Mouse (Mus musculus): Measurements from ENCODE around the gene Bri3. TPM values are rescaled to one million over a fixed set of nuclear protein-coding genes. Genes with fewer than 3 reads are reported as not detected.
"Not testable (repeated sequence)": the region's sequence is repeated elsewhere in the genome, so short reads cannot be mapped to it uniquely, and the experiment has no call there.

Bri3 gene
- polyA plus RNA-seq, 1 experiment from 2014 or later = 111 TPM

DNA sequence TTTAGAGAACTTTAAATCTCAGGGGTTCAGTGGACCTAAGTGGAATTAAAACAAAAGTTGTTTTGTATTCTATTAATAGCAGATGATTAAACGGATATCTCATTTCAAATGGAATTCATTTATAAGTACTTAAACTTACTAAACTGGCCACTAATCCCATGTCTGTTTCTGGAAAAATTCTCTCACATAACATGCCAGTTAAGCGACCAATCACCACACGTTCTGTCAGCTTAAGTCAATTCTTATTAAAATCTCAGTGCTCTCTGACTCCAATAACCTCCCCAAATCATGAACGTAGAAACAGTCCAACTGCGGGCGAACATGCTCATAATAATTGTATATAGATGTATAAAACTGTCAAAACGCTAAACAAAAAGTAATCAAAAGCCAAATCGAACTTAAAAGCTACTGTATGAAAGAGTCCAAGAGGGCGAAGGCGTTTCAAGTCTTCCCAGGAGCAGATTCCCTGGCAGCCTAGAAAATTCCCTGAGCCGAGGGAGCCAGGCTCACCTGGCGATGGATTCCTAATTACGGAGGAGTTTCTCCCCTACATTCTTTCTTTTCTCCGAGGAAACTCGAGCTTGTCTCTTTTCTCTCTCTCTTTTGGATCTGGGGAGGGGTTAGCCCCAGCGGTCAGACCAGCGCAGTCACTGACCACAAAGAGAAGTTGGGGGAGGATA is 112.7 kb downstream of the Bri3 start:
- Histone ChIP-seq H3K36me3 (no peaks in the 10 kb centered on the region), H3K9me3 (no peaks in the 10 kb centered on the region), H3K4me1 (peaks cover 17% of the 10 kb centered on the region), H3K4me3 (peak overlapping the region; percentile 41), H3K9ac (replicated peaks) (no peak overlapping the region), H3K27me3 (peaks cover 28% of the 10 kb centered on the region), H3K4me2 (replicated peaks) (peak overlapping the region; percentile 80), H3K27ac (replicated peaks) (no peak overlapping the region)
- ATAC-seq (replicated peaks) = no peak
- 7% methylated on average over 17 of the region's 17 CpGs for WGBS

DNA sequence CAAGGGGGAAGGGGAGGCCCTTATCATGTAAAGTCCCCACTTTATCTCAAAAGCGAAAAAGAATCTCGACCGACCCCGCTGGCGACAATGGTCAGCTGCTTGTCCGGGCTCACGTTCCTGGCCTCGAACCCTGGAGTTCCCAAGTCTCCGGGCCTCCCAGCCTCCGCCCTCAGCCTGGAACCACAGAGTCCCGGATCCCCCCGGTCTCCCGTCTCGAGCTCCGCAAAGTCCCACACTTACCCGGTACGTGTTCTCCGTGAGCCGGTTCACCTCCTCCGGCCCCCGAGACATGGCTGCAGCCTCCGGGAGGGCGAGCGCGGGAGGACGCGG is 113.3 kb downstream of the Bri3 start:
- Histone ChIP-seq H3K4me2 (replicated peaks) (peak overlapping the region; percentile 80), H3K27me3 (peaks cover 28% of the 10 kb centered on the region), H3K36me3 (no peaks in the 10 kb centered on the region), H3K9me3 (no peaks in the 10 kb centered on the region), H3K4me1 (peaks cover 17% of the 10 kb centered on the region), H3K27ac (replicated peaks) (no peak overlapping the region), H3K4me3 (peak overlapping the region; percentile 41), H3K9ac (replicated peaks) (no peak overlapping the region)
- no peak for ATAC-seq (replicated peaks)
- under 1% methylated on average over 27 of the region's 27 CpGs for WGBS

DNA sequence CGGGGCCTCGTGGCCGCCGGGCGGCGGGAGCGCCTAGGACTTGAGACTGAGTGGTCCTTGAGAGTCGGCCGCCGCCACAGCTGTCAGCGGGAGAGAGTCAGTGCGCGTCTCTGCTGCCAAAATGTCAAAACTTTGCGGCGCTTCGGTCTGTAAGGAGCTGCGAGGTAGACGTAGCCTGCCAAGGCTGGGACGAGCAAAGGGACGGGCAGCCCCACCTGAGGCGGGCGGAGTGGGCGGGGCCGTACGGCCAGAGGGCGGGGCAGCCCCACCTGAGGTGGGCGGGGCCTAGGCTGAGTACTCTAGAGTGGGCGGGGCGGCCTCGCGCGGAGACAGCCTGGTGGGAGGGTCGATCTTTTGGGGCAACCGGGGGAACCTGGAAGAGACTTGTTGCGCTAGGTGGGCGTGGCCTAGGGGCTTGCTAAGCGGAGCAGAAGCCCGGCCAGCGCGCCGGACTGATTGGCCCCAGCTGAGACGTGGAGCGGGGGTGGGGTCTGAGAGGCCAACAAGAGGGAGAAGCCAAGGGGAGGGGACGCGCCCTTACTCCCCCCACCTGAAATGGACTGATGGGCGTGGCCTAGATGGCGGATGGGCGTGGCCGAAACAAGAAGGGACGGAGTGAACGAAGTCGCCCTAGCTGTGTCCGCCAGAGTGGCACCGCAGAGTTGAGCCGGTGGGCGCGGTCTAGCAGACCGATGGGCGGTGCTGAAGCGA is 113.8 kb downstream of the Bri3 start, which contains the start of gene Baiap2l1:
TSS of gene Baiap2l1 (minus strand) at position 232 of the 711 bp plus-strand sequence.
- Histone ChIP-seq H3K4me3 (peak within 1 kb of the TSS; percentile 41), H3K27ac (replicated peaks) (no peak within 1 kb of the TSS), H3K27me3 (peaks cover 28% of the 10 kb centered on the region), H3K36me3 (no peaks in the 10 kb centered on the region), H3K9ac (replicated peaks) (no peak within 1 kb of the TSS), H3K4me1 (peaks cover 17% of the 10 kb centered on the region), H3K9me3 (no peaks in the 10 kb centered on the region), H3K4me2 (replicated peaks) (peak within 1 kb of the TSS; percentile 80)
- under 1% methylated on average over 57 of the region's 60 CpGs for whole genome bisulfite sequencing
- ATAC-seq (replicated peaks) = peak; percentile 92

DNA sequence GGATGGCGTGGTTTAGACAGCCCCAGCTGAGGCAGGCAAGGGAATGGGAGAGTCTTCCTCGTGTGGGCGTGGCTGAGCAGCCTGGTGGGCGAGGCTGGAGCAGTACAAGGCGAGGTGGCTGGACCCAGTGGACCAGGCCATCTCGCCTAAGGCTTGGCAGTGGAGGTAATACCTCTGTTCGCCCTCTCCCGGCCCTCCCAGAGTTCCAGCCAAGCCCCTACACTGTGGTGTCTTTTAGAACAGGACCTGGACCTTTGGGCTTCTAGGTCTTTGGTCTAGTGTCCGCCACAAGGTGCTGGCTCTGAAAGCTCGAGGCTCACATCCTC is 114.3 kb downstream of the Bri3 start:
- Histone ChIP-seq H3K9me3 (no peaks in the 10 kb centered on the region), H3K4me2 (replicated peaks) (peak overlapping the region; percentile 80), H3K27ac (replicated peaks) (no peak overlapping the region), H3K27me3 (peaks cover 28% of the 10 kb centered on the region), H3K4me3 (peak overlapping the region; percentile 41), H3K4me1 (peaks cover 17% of the 10 kb centered on the region), H3K36me3 (no peaks in the 10 kb centered on the region), H3K9ac (replicated peaks) (no peak overlapping the region)
- ATAC-seq (replicated peaks) = no peak; the same call in 1 of the 2 replicates
- WGBS = 7% methylated on average over 10 of the region's 10 CpGs

DNA sequence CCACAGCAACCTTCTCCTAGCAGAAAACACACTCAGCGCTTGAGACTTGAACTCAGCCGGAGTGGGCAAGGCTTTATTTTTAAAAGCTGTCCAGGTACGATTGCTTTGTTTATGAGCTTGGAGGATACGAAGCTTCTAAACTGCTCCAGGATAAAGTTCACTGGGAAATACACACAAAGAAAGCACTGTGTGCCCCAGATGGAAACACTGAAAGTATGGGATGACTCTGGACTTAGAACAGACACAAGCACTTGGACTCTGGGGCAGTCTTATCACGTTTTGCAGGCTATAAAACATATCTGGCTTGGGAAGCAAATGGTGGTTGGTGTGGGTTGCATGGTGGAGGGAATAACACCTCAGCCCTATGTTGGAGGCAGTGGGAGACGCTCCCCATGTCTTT is 115.6 kb downstream of the Bri3 start:
- WGBS = 90% methylated on average over 6 of the region's 6 CpGs
- Histone ChIP-seq H3K9ac (replicated peaks) (no peak overlapping the region), H3K27ac (replicated peaks) (no peak overlapping the region)

DNA sequence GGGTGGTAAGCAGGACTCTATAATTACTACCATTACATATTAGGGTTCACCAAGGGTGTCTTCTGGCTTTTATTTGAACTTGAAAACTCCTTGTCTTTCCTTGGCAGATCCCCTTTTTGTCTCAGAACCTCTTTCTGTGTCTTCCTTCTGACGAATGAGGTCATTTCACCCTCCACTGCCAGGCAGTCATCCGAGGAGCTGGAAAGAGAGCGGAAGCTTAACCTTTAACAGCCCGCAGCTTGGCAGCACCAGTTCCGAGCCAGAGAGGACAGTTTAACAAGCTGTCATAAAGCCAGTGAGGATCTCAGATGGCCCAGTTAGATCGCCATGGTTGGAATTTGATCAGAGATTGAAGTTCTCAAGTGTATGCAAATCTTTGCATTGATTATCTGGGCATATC is 116.1 kb downstream of the Bri3 start:
- H3K36me3 ChIP-seq = no peaks in the 10 kb centered on the region

More for the DNA sequence above, 115.6 kb downstream of the Bri3 start:
- Histone ChIP-seq H3K4me2 (replicated peaks) (no peak overlapping the region), H3K9me3 (no peaks in the 10 kb centered on the region), H3K36me3 (no peaks in the 10 kb centered on the region), H3K4me1 (peaks cover 17% of the 10 kb centered on the region), H3K27me3 (peaks cover 28% of the 10 kb centered on the region), H3K4me3 (no peak overlapping the region)
- no peak for ATAC-seq (replicated peaks)

DNA sequence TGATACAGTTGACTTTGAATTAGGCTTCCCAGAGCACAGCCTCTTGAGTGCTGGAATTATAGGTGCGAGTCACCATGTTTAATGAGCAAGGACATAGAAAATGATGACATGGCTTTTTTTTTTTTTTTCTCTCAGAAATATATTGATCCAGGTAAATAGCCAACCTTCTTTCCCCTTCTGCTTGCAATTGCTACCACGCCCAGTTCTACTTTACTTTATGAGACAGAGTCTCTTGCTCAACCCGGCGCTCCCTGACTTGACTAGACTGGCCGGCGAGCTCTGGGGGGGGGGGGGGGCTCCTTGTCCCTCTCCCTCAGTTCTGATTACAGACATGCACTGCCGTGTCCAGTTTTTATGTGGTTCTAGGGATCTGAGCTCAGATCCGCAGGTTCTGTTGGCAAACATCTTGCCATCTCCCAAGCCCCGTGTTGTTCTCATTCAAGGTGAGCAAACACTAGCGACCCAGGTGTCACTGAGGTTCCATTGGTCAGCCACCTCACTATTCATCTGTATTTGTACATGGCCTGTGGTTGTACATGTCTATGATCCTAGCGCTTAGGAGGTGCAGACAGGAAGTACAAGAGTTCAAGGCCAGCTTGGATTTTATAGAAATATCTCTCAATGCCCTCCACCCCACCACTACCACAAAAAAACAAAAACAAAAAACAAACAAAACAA is 120.6 kb downstream of the Bri3 start:
- WGBS = 94% methylated on average over 11 of the region's 11 CpGs

More for the DNA sequence above, 116.1 kb downstream of the Bri3 start:
- Histone ChIP-seq H3K4me2 (replicated peaks) (no peak overlapping the region), H3K9me3 (no peaks in the 10 kb centered on the region), H3K27ac (replicated peaks) (no peak overlapping the region), H3K4me1 (peaks cover 17% of the 10 kb centered on the region), H3K9ac (replicated peaks) (no peak overlapping the region), H3K27me3 (peaks cover 28% of the 10 kb centered on the region), H3K4me3 (no peak overlapping the region)
- ATAC-seq (replicated peaks) = no peak
- WGBS = 62% methylated on average over 6 of the region's 6 CpGs

DNA sequence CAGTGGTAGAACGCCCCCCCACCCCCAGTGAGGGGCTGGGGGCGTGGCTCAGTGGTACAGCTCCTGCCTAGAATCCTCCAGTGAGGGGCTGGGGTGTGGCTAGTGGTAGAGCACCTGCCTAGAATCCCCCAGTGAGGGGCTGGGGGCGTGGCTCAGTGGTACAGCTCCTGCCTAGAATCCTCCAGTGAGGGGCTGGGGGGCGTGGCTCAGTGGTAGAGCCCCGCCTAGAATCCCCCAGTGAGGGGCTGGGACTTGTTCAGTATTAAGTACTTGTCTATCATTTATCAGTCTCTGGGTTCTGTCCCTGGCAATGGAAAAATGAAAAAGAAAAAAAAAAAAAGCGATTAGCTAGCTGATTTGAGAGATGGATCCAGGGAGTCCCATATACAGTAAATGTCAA is 122.3 kb downstream of the Bri3 start:
- WGBS = 68% methylated on average over 6 of the region's 6 CpGs
- H3K4me3 ChIP-seq; ATAC-seq (replicated peaks): not testable (repeated sequence)

More for the DNA sequence above, 120.6 kb downstream of the Bri3 start:
- no peak overlapping the region for H3K9ac ChIP-seq (replicated peaks)
- H3K9me3 ChIP-seq = no peaks in the 10 kb centered on the region
- no peaks in the 10 kb centered on the region for H3K4me1 ChIP-seq
- H3K27ac ChIP-seq (replicated peaks) = no peak overlapping the region
- no peak overlapping the region for H3K4me2 ChIP-seq (replicated peaks)
- no peak for ATAC-seq (replicated peaks)
- no peak overlapping the region for H3K4me3 ChIP-seq
- H3K36me3 ChIP-seq = no peaks in the 10 kb centered on the region
- no peaks in the 10 kb centered on the region for H3K27me3 ChIP-seq

DNA sequence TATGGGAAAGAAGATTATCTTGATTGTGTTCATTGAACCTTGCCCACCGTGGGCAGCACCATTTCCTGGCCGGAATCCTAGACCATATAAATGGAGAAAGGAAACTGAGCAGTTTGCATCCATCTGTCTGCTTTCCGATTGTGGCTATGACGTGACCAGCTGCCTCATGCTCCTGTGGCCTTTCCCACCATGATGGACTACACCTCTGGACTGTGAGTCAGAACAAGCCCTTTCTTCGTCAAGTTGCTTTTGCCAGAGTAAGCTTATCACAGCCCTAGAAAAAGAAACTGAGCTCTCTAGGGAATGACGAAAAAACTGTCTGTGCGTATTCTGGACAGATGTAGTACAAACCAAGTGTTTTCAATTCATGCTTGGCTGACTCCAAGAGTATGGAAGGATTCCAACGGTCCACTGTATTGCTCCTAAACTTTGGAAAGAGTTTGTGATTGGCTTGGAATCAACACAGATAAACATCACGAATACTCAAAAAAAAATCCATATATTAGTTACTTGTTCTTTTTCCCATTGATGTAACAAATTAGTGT is 124.5 kb downstream of the Bri3 start:
- H3K27ac ChIP-seq (replicated peaks) = no peak overlapping the region
- WGBS = 87% methylated on average over 9 of the region's 9 CpGs
- no peaks in the 10 kb centered on the region for H3K36me3 ChIP-seq
- no peak for ATAC-seq (replicated peaks)
- H3K4me2 ChIP-seq (replicated peaks) = no peak overlapping the region
- no peaks in the 10 kb centered on the region for H3K4me1 ChIP-seq
- no peaks in the 10 kb centered on the region for H3K27me3 ChIP-seq
- no peak overlapping the region for H3K9ac ChIP-seq (replicated peaks)
- H3K4me3 ChIP-seq = no peak overlapping the region
- no peaks in the 10 kb centered on the region for H3K9me3 ChIP-seq

More for the DNA sequence above, 122.3 kb downstream of the Bri3 start:
- H3K36me3 ChIP-seq; H3K27ac ChIP-seq (replicated peaks); H3K4me1 ChIP-seq; H3K4me2 ChIP-seq (replicated peaks); H3K9me3 ChIP-seq; H3K27me3 ChIP-seq; H3K9ac ChIP-seq (replicated peaks): not testable (repeated sequence)

DNA sequence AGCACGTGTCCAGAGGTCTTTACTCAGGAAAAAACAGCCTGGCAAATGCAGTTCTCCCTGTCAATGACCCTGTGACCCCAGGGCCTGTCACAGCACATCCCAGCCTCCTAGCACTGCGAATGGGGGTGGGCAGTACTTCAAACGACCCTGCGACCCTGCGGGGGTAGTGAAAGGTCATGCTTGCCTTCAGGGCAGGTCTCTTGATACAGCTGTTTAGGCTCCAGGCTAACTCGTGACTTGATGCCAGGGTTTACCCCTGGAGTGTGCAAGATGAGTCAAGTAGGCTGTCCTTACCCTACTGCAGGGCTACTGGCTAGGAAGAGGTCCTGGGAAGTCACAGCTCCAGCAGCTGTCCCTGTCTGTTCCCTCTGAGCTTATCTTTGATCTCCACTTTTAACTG is 126.7 kb downstream of the Bri3 start:
- Histone ChIP-seq H3K9ac (replicated peaks) (no peak overlapping the region), H3K9me3 (no peaks in the 10 kb centered on the region), H3K27ac (replicated peaks) (no peak overlapping the region), H3K27me3 (no peaks in the 10 kb centered on the region), H3K36me3 (no peaks in the 10 kb centered on the region), H3K4me1 (no peaks in the 10 kb centered on the region), H3K4me3 (no peak overlapping the region), H3K4me2 (replicated peaks) (no peak overlapping the region)
- WGBS = 11% methylated on average over 6 of the region's 6 CpGs
- ATAC-seq (replicated peaks) = no peak

DNA sequence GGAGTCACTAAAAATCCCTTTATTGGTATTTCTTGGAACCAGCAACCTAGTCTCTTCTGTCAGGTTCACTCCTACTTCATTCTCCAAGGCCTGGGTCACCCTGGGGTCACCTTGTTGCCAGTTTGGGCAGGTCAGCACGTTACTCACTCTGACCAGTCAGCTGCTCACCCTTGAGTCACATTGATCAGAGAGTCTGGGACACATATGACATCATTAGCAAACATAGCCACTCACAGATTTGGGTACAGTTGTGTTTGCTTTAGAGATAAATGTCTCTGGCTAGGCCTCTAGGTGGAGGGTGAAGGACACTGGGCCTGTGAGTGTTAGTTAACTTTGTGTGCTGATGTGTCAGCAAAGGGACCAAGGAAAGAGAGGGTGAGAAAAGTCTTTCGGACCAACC is 127.9 kb downstream of the Bri3 start:
- no peak for ATAC-seq (replicated peaks)
- Histone ChIP-seq H3K9ac (replicated peaks) (no peak overlapping the region), H3K27me3 (no peaks in the 10 kb centered on the region), H3K4me3 (no peak overlapping the region), H3K4me1 (no peaks in the 10 kb centered on the region), H3K9me3 (no peaks in the 10 kb centered on the region), H3K36me3 (no peaks in the 10 kb centered on the region), H3K4me2 (replicated peaks) (no peak overlapping the region), H3K27ac (replicated peaks) (no peak overlapping the region)
- 67% methylated on average over 2 of the region's 2 CpGs for WGBS

DNA sequence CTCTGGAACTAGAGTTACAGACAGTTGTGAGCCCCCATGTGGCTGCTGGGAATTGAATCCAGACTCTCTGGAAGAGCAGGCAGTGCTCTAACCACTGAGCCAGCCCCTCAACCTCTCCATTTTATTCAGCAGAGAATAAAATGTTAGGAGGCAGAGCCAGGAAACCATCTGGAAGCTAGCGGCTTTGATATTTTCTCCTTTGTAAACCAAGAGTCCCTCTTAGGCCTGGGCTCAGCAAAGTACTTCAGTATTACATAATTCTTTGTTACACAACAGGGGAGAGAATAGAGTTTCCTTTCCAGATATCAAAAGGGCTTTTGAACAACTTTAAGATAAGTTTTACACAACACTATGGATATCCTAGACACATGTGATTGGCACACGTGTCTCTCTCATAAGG is 128.6 kb downstream of the Bri3 start:
- no peak overlapping the region for H3K27ac ChIP-seq (replicated peaks)
- 95% methylated on average over 2 of the region's 2 CpGs for WGBS
- H3K27me3 ChIP-seq = no peaks in the 10 kb centered on the region
- no peak overlapping the region for H3K4me2 ChIP-seq (replicated peaks)
- H3K4me3 ChIP-seq = no peak overlapping the region
- no peaks in the 10 kb centered on the region for H3K4me1 ChIP-seq
- no peak for ATAC-seq (replicated peaks)
- H3K9me3 ChIP-seq = no peaks in the 10 kb centered on the region
- H3K9ac ChIP-seq (replicated peaks) = no peak overlapping the region
- no peaks in the 10 kb centered on the region for H3K36me3 ChIP-seq
